Mouse (Mus musculus): ENCODE results near the gene Mrps7. TPM values are rescaled to one million over a fixed set of nuclear protein-coding genes. Genes with fewer than 3 reads are reported as not detected.
A peak's percentile ranks its signal among the peaks of the same experiment; 100 is the strongest.
"Not testable (repeated sequence)": the region's sequence is repeated elsewhere in the genome, so short reads cannot be mapped to it uniquely, and the experiment has no call there.

Mrps7 gene
- polyA plus RNA-seq, 1 experiment from 2014 or later = 79.8 TPM

GRCm38 (mm10) chr11:115644308-115644707 is 40.6 kb downstream of the Mrps7 start:
- Histone ChIP-seq H3K4me2 (no peak overlapping the region), H3K36me3 (peaks cover 12% of the 10 kb centered on the region; the same call in 1 of the 2 replicates), H3K27ac (replicated peaks) (no peak overlapping the region), H3K27me3 (no peaks in the 10 kb centered on the region), H3K9ac (no peak overlapping the region), H3K4me3 (no peak overlapping the region), H3K9me3 (no peaks in the 10 kb centered on the region), H3K4me1 (replicated peaks) (no peaks in the 10 kb centered on the region)
- ATAC-seq (ENCODE audit: low FRiP score, low read depth) = no peak
- WGBS = 92% methylated on average over 13 of the region's 13 CpGs

GRCm38 (mm10) chr11:115645498-115645897 is 41.8 kb downstream of the Mrps7 start:
- ATAC-seq (ENCODE audit: low FRiP score, low read depth); H3K27ac ChIP-seq (replicated peaks); H3K4me1 ChIP-seq (replicated peaks); H3K9ac ChIP-seq; H3K4me3 ChIP-seq; H3K27me3 ChIP-seq; H3K4me2 ChIP-seq; H3K9me3 ChIP-seq: not testable (repeated sequence)
- whole genome bisulfite sequencing = 91% methylated on average over 14 of the region's 14 CpGs
- peaks cover 12% of the 10 kb centered on the region; the same call in 1 of the 2 replicates for H3K36me3 ChIP-seq

- Histone ChIP-seq H3K27ac (replicated peaks) (no peak overlapping the region), H3K9ac (no peak overlapping the region), H3K4me3 (no peak overlapping the region), H3K4me2 (no peak overlapping the region), H3K27me3 (no peaks in the 10 kb centered on the region), H3K9me3 (no peaks in the 10 kb centered on the region), H3K4me1 (replicated peaks) (no peaks in the 10 kb centered on the region), H3K36me3 (peaks cover 12% of the 10 kb centered on the region; the same call in 1 of the 2 replicates)
- ATAC-seq (ENCODE audit: low FRiP score, low read depth) = no peak
- 93% methylated on average over 9 of the region's 9 CpGs for WGBS
Measured at GRCm38 (mm10) chr11:115646439-115646838, 42.7 kb downstream of the Mrps7 start.

- Histone ChIP-seq H3K36me3 (peaks cover 12% of the 10 kb centered on the region; the same call in 1 of the 2 replicates), H3K27me3 (no peaks in the 10 kb centered on the region), H3K9me3 (no peaks in the 10 kb centered on the region), H3K9ac (no peak overlapping the region), H3K4me1 (replicated peaks) (no peaks in the 10 kb centered on the region), H3K4me2 (no peak overlapping the region), H3K4me3 (no peak overlapping the region), H3K27ac (replicated peaks) (no peak overlapping the region)
- WGBS = 67% methylated on average over 6 of the region's 6 CpGs
- no peak for ATAC-seq (ENCODE audit: low FRiP score, low read depth)
Measured at GRCm38 (mm10) chr11:115647459-115647858, 43.7 kb downstream of the Mrps7 start.

- ATAC-seq (ENCODE audit: low FRiP score, low read depth) = no peak
- no peak overlapping the region for H3K4me2 ChIP-seq
- H3K36me3 ChIP-seq = peaks cover 18% of the 10 kb centered on the region; the same call in 1 of the 2 replicates
- peak overlapping the region; percentile 56 for H3K27ac ChIP-seq (replicated peaks)
- no peaks in the 10 kb centered on the region for H3K9me3 ChIP-seq
- H3K27me3 ChIP-seq = no peaks in the 10 kb centered on the region
- H3K9ac ChIP-seq = no peak overlapping the region
- WGBS = 48% methylated on average over 10 of the region's 10 CpGs
- H3K4me3 ChIP-seq = no peak overlapping the region
- no peaks in the 10 kb centered on the region for H3K4me1 ChIP-seq (replicated peaks)
Measured at GRCm38 (mm10) chr11:115649706-115650105, 46.0 kb downstream of the Mrps7 start.

- H3K9ac ChIP-seq = no peak overlapping the region
- no peak for ATAC-seq (ENCODE audit: low FRiP score, low read depth)
- WGBS = 89% methylated on average over 3 of the region's 3 CpGs
- no peak overlapping the region for H3K4me2 ChIP-seq
- no peak overlapping the region for H3K27ac ChIP-seq (replicated peaks)
- H3K4me1 ChIP-seq (replicated peaks) = no peaks in the 10 kb centered on the region
- peaks cover 11% of the 10 kb centered on the region; the same call in 1 of the 2 replicates for H3K36me3 ChIP-seq
- no peak overlapping the region for H3K4me3 ChIP-seq
- no peaks in the 10 kb centered on the region for H3K9me3 ChIP-seq
- H3K27me3 ChIP-seq = no peaks in the 10 kb centered on the region
Measured at GRCm38 (mm10) chr11:115651680-115652079, 48.0 kb downstream of the Mrps7 start.

- Histone ChIP-seq H3K27ac (replicated peaks) (no peak overlapping the region), H3K4me2 (no peak overlapping the region), H3K27me3 (no peaks in the 10 kb centered on the region), H3K36me3 (peaks cover 11% of the 10 kb centered on the region; the same call in 1 of the 2 replicates), H3K4me1 (replicated peaks) (no peaks in the 10 kb centered on the region), H3K4me3 (no peak overlapping the region), H3K9me3 (no peaks in the 10 kb centered on the region), H3K9ac (no peak overlapping the region)
- WGBS = 91% methylated on average over 3 of the region's 3 CpGs
- no peak for ATAC-seq (ENCODE audit: low FRiP score, low read depth)
Measured at GRCm38 (mm10) chr11:115653194-115653593, 49.5 kb downstream of the Mrps7 start.

- no peaks in the 10 kb centered on the region for H3K9me3 ChIP-seq
- no peak overlapping the region for H3K27ac ChIP-seq (replicated peaks)
- no peaks in the 10 kb centered on the region for H3K27me3 ChIP-seq
- no peak overlapping the region for H3K4me3 ChIP-seq
- no peaks in the 10 kb centered on the region for H3K4me1 ChIP-seq (replicated peaks)
- 0 out of 2 replicates have a peak, but pooled peaks cover 11% of the 10 kb centered on the region for H3K36me3 ChIP-seq
- no peak overlapping the region for H3K9ac ChIP-seq
- WGBS = 77% methylated on average over 2 of the region's 2 CpGs
- H3K4me2 ChIP-seq = no peak overlapping the region
- no peak for ATAC-seq (ENCODE audit: low FRiP score, low read depth)
Measured at GRCm38 (mm10) chr11:115654128-115654527, 50.4 kb downstream of the Mrps7 start.

Other genes with a start within 250 kb of the Mrps7 start
- 57.2 and 62.4 TPM in 2 replicates for gene Hid1, start 236.2 kb upstream of the Mrps7 start, polyA plus RNA-seq (2015; fragmentation: Nextera tagmentation; extraction: Ambion mirVana)
- 25.0 and 27.0 TPM in 2 replicates for gene Cdr2l, start 222.0 kb upstream of the Mrps7 start, polyA plus RNA-seq (2015; fragmentation: Nextera tagmentation; extraction: Ambion mirVana)
- gene Mrpl58, start 200.2 kb upstream of the Mrps7 start, polyA plus RNA-seq (2015; fragmentation: Nextera tagmentation; extraction: Ambion mirVana) = 180 and 190 TPM in 2 replicates
- 877 and 940 TPM in 2 replicates for gene Atp5h, start 184.0 kb upstream of the Mrps7 start, polyA plus RNA-seq (2015; fragmentation: Nextera tagmentation; extraction: Ambion mirVana)
- gene Kctd2, start 183.8 kb upstream of the Mrps7 start, polyA plus RNA-seq (2015; fragmentation: Nextera tagmentation; extraction: Ambion mirVana) = 23.6 and 26.2 TPM in 2 replicates
- gene Trim80, start 163.4 kb upstream of the Mrps7 start, polyA plus RNA-seq (2015; fragmentation: Nextera tagmentation; extraction: Ambion mirVana) = not detected in 2 replicates
- 0.17 and 0.24 TPM in 2 replicates for gene Slc16a5, start 141.5 kb upstream of the Mrps7 start, polyA plus RNA-seq (2015; fragmentation: Nextera tagmentation; extraction: Ambion mirVana)
- gene Armc7, start 128.3 kb upstream of the Mrps7 start, polyA plus RNA-seq (2015; fragmentation: Nextera tagmentation; extraction: Ambion mirVana) = 16.3 and 18.2 TPM in 2 replicates
- gene Nt5c, start 112.1 kb upstream of the Mrps7 start, polyA plus RNA-seq (2015; fragmentation: Nextera tagmentation; extraction: Ambion mirVana) = 88.4 and 101 TPM in 2 replicates
- gene Jpt1, start 89.5 kb upstream of the Mrps7 start, polyA plus RNA-seq (2015; fragmentation: Nextera tagmentation; extraction: Ambion mirVana) = 1,345 and 1,399 TPM in 2 replicates
- 917 and 959 TPM in 2 replicates for gene Sumo2, start 67.6 kb upstream of the Mrps7 start, polyA plus RNA-seq (2015; fragmentation: Nextera tagmentation; extraction: Ambion mirVana)
- gene Nup85, start 39.5 kb upstream of the Mrps7 start, polyA plus RNA-seq (2015; fragmentation: Nextera tagmentation; extraction: Ambion mirVana) = 95.4 and 108 TPM in 2 replicates
- gene Gga3, start 126 bp downstream of the Mrps7 start, polyA plus RNA-seq (2015; fragmentation: Nextera tagmentation; extraction: Ambion mirVana) = 35.8 and 38.1 TPM in 2 replicates
- 12.2 and 13.9 TPM in 2 replicates for gene Mif4gd, start 9.0 kb downstream of the Mrps7 start, polyA plus RNA-seq (2015; fragmentation: Nextera tagmentation; extraction: Ambion mirVana)
- gene Slc25a19, start 24.4 kb downstream of the Mrps7 start, polyA plus RNA-seq (2015; fragmentation: Nextera tagmentation; extraction: Ambion mirVana) = 43.6 and 47.1 TPM in 2 replicates
- 186 and 190 TPM in 2 replicates for gene Grb2, start 104.7 kb downstream of the Mrps7 start, polyA plus RNA-seq (2015; fragmentation: Nextera tagmentation; extraction: Ambion mirVana)
- gene Tmem94, start 161.5 kb downstream of the Mrps7 start, polyA plus RNA-seq (2015; fragmentation: Nextera tagmentation; extraction: Ambion mirVana) = 24.2 and 27.9 TPM in 2 replicates
- 9.9 and 12.2 TPM in 2 replicates for gene Caskin2, start 209.7 kb downstream of the Mrps7 start, polyA plus RNA-seq (2015; fragmentation: Nextera tagmentation; extraction: Ambion mirVana)
- gene Tsen54, start 210.8 kb downstream of the Mrps7 start, polyA plus RNA-seq (2015; fragmentation: Nextera tagmentation; extraction: Ambion mirVana) = 22.3 and 23.6 TPM in 2 replicates
- gene Llgl2, start 220.1 kb downstream of the Mrps7 start, polyA plus RNA-seq (2015; fragmentation: Nextera tagmentation; extraction: Ambion mirVana) = 1.3 TPM in 2 replicates